Comparison of ENCODE assay signal across 13 mouse cellular contexts in genomic region chr6:37415505-37415904, GRCm38 (mm10). TPM values are rescaled to one million over a fixed set of nuclear protein-coding genes. Genes with fewer than 3 reads are reported as not detected.
DNase-seq lines count a peak whose midpoint lies in the region; ATAC-seq lines count a peak whose summit lies in the region.
"Had no signal": no experiment of that assay in that cellular context is flagged by ENCODE, and none has a peak within 500 bp of the region (broad histone marks: within the 10 kb centered on the region; RNA-seq: fewer than 3 reads in every experiment).

No protein-coding gene starts in this region.

- no peak overlapping the region for H3K9ac ChIP-seq in embryonic facial prominence, embryonic 15.5 days
- no peak overlapping the region for H3K9ac ChIP-seq in intestine, embryonic 15.5 days
- H3K9ac ChIP-seq in limb, embryonic 15.5 days, result no peak overlapping the region
- no peak overlapping the region for H3K9ac ChIP-seq in midbrain, embryonic 14.5 days (replicated peaks; ENCODE audit: low read length)
- H3K9ac ChIP-seq: hindbrain, embryonic 14.5 days had no signal

- H3K9me3 ChIP-seq in embryonic facial prominence, embryonic 15.5 days (replicated peaks), result no peaks in the 10 kb centered on the region
- no peaks in the 10 kb centered on the region for H3K9me3 ChIP-seq in intestine, embryonic 15.5 days
- H3K9me3 ChIP-seq in limb, embryonic 15.5 days, result no peaks in the 10 kb centered on the region
- no peaks in the 10 kb centered on the region for H3K9me3 ChIP-seq in midbrain, embryonic 14.5 days (ENCODE audit: control insufficient read depth, low read length)

- ATAC-seq in embryonic facial prominence, embryonic 15.5 days (ENCODE audit: insufficient number of reproducible peaks, low FRiP score, low TSS enrichment, low read depth), result no peak
- ATAC-seq in intestine, embryonic 15.5 days, result no peak
- ATAC-seq in limb, embryonic 15.5 days (ENCODE audit: insufficient number of reproducible peaks, low FRiP score, low TSS enrichment, low read depth), result no peak
- ATAC-seq in midbrain, embryonic 14.5 days (ENCODE audit: low FRiP score, low TSS enrichment), result no peak

- DNase-seq in kidney, adult 11 months, result peak; percentile 61
- no peak for DNase-seq in kidney, postnatal 14 days
- no peak for DNase-seq in midbrain, embryonic 14.5 days
- DNase-seq in thymus, postnatal 0 days (ENCODE audit: low spot score), result no peak
- DNase-seq: adrenal gland, adult 8-10 months; left cerebral cortex, postnatal 4 days; right cerebral cortex, postnatal 14 days had no signal

- peaks cover 47% of the 10 kb centered on the region for H3K4me1 ChIP-seq in embryonic facial prominence, embryonic 15.5 days
- peaks cover 36% of the 10 kb centered on the region for H3K4me1 ChIP-seq in intestine, embryonic 15.5 days (replicated peaks)
- H3K4me1 ChIP-seq in limb, embryonic 15.5 days, result peaks cover 69% of the 10 kb centered on the region
- no peaks in the 10 kb centered on the region for H3K4me1 ChIP-seq in midbrain, embryonic 14.5 days (ENCODE audit: control insufficient read depth, insufficient read depth, low read length)

- peak overlapping the region; percentile 60; the same call in 1 of the 2 replicates for H3K27ac ChIP-seq in embryonic facial prominence, embryonic 15.5 days (replicated peaks)
- H3K27ac ChIP-seq in intestine, embryonic 15.5 days, result peak overlapping the region; percentile 60
- H3K27ac ChIP-seq in limb, embryonic 15.5 days, result peak overlapping the region; percentile 82
- H3K27ac ChIP-seq in midbrain, embryonic 14.5 days (replicated peaks; ENCODE audit: low read depth, low read length), result no peak overlapping the region
- H3K27ac ChIP-seq: hindbrain, embryonic 14.5 days; macrophage had no signal

- no peak overlapping the region for H3K4me2 ChIP-seq in embryonic facial prominence, embryonic 15.5 days (replicated peaks)
- H3K4me2 ChIP-seq in intestine, embryonic 15.5 days (replicated peaks), result no peak overlapping the region
- H3K4me2 ChIP-seq in limb, embryonic 15.5 days, result no peak overlapping the region
- no peak overlapping the region for H3K4me2 ChIP-seq in midbrain, embryonic 14.5 days (ENCODE audit: low read length)
- H3K4me2 ChIP-seq: hindbrain, embryonic 14.5 days had no signal

- no peaks in the 10 kb centered on the region for H3K27me3 ChIP-seq in embryonic facial prominence, embryonic 15.5 days
- H3K27me3 ChIP-seq in intestine, embryonic 15.5 days (replicated peaks), result no peaks in the 10 kb centered on the region
- no peaks in the 10 kb centered on the region for H3K27me3 ChIP-seq in limb, embryonic 15.5 days
- no peaks in the 10 kb centered on the region for H3K27me3 ChIP-seq in midbrain, embryonic 14.5 days (ENCODE audit: control insufficient read depth, insufficient read depth, low read length)
- H3K27me3 ChIP-seq: CH12.LX had no signal

- WGBS in embryonic facial prominence, embryonic 15.5 days, result 75% methylated on average over 6 of the region's 6 CpGs
- WGBS in intestine, embryonic 15.5 days, result 56% methylated on average over 6 of the region's 6 CpGs
- 59% methylated on average over 6 of the region's 6 CpGs for WGBS in limb, embryonic 15.5 days
- WGBS in midbrain, embryonic 14.5 days, result 92% methylated on average over 6 of the region's 6 CpGs

- no peaks in the 10 kb centered on the region for H3K36me3 ChIP-seq in embryonic facial prominence, embryonic 15.5 days
- no peaks in the 10 kb centered on the region for H3K36me3 ChIP-seq in intestine, embryonic 15.5 days
- peaks cover 4% of the 10 kb centered on the region; the same call in 1 of the 2 replicates for H3K36me3 ChIP-seq in limb, embryonic 15.5 days
- H3K36me3 ChIP-seq in midbrain, embryonic 14.5 days (ENCODE audit: control insufficient read depth, insufficient read depth, low read length), result no peaks in the 10 kb centered on the region

- H3K4me3 ChIP-seq in embryonic facial prominence, embryonic 15.5 days (replicated peaks), result no peak overlapping the region
- no peak overlapping the region for H3K4me3 ChIP-seq in intestine, embryonic 15.5 days (replicated peaks)
- no peak overlapping the region for H3K4me3 ChIP-seq in limb, embryonic 15.5 days
- H3K4me3 ChIP-seq in midbrain, embryonic 14.5 days (replicated peaks; ENCODE audit: low read depth, low read length), result no peak overlapping the region

RNA-seq across cellular contexts. Expression of gene Creb3l2, which starts 26.4 kb away (rescaled TPM):
- polyA plus RNA-seq in embryonic facial prominence, embryonic 15.5 days (2015; fragmentation: Nextera tagmentation; extraction: Ambion mirVana), result 27.3 and 28.1 TPM in 2 replicates
- 15.6 and 15.8 TPM in 2 replicates for polyA plus RNA-seq in intestine, embryonic 15.5 days (2015; fragmentation: Nextera tagmentation; extraction: Ambion mirVana)
- polyA plus RNA-seq in limb, embryonic 15.5 days (2015; fragmentation: Nextera tagmentation; extraction: Ambion mirVana), result 29.9 and 35.0 TPM in 2 replicates
- polyA plus RNA-seq in midbrain, embryonic 14.5 days (2014; fragmentation: Nextera tagmentation; extraction: Ambion mirVana), result 1.6 and 3.2 TPM in 2 replicates
- 6.2 and 6.6 TPM in 2 replicates for polyA plus RNA-seq in thymus, postnatal 0 days (2015; fragmentation: Nextera tagmentation; extraction: Ambion mirVana)
